Mouse (Mus musculus) v-Abl transformed pro-B cells (cell line): ENCODE data around the gene Noct.
"Not testable (repeated sequence)": the region's sequence is repeated elsewhere in the genome, so short reads cannot be mapped to it uniquely, and the experiment has no call there.

ENCODE experiments used
- in situ Hi-C, 2 experiments: fragments of 400-800 bp; cut with MboI; formaldehyde crosslinking; loops; one replicate each; pipeline ENCODE4 v1.15.1; 2025; ENCODE audit not compliant: unreplicated experiment in 2 of 2

Gene Noct

DNA sequence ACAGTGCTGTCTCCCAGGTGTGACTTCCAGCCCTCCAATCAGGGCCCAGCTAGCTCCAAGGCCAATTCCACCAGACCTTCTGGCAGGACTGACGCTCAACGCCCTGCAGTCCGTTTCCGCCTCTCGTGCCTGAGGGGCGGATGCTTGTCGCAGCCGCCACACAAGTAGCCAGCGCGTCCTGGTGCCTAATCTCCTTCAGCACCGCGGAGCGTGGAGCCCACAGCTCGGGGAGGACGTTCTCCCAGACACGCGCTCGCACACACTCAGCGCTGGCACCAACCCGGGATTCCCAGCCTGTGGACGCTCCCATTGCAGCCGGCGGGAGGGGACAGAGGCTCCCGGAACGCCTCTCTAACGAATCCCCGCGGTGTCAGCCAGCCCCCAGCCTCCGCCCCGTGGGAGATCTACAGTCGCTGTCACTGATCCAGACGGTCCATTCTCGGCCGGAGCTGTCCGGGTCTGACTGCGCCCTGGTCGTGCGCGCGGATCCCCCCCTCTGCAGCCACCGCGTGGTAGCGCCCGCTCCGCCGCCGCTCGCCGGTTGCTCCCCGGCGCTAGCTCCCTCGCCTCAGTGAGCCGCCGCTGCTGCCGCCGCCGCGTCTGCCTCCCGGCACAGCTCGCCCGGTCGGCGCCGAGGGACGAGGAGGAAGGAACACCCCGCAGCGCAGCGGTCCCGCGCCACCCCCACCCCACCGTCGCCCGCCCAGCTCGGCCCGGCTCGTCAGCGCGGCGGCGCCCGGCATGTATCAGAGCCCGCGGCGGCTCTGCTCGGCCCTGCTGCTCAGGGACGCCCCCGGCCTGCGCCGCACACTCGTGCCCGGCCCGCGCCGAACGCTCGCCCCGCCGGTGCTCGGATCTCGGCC is at the start of gene Noct:
Gene Noct (plus strand): TSS at position 85 of the 863 bp plus-strand sequence.
- in situ Hi-C loops = loop anchor here in 1 of 2 experiments (25.0 kb wide), 2 partner anchors 413 to 1013 kb away; no protein-coding TSS in a partner anchor

DNA sequence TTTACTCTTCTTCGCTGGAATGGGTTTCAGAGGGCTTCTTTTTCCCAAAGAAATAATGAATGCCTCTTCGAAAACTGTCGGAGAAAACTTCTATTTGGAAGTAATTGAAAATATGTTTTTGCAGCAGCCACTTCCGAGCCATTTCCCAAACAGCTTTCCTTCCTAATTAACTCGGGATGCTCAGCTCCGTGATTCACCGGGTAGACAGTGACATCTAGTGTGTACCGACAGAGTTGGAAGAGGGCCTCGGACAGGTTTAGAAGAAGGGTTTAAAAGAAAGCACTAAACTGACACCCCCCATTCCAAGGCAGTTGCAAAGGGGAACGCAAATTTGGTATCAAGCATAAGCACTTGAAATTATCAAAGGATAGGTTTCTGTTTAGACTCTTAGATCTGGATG is 46.1 kb upstream of the Noct start:
- in situ Hi-C loops = no loop called here

DNA sequence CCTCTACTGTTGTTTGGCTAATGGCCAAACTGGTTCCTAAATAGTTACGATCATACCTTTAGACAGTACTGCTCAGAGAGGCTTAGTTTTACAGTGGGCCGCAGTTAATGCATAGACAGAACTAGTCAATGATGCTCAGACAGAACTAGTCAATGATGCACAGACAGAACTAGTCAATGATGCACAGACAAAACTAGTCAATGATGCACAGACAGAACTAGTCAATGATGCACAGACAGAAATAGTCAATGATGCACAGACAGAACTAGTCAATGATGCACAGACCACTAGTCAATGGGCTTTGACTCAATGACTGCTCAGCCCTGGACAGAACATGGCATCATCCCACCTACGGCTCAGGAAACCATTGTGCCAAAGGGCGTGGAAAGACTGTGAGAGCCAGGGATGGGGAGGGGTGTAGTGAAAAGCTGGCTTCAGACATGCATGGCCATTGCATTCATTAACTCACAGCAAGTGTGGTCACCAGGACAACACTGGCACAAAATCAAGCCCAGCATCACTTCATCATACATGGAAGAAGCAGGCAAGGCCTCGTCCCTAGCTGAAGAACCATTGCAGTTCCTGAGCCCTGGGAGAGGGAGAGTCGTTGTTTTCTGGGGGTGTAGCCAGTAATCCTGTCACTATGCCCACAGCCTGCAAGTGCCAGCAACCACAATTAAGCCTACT is 44.6 kb upstream of the Noct start:
- in situ Hi-C loops = no loop called here

DNA sequence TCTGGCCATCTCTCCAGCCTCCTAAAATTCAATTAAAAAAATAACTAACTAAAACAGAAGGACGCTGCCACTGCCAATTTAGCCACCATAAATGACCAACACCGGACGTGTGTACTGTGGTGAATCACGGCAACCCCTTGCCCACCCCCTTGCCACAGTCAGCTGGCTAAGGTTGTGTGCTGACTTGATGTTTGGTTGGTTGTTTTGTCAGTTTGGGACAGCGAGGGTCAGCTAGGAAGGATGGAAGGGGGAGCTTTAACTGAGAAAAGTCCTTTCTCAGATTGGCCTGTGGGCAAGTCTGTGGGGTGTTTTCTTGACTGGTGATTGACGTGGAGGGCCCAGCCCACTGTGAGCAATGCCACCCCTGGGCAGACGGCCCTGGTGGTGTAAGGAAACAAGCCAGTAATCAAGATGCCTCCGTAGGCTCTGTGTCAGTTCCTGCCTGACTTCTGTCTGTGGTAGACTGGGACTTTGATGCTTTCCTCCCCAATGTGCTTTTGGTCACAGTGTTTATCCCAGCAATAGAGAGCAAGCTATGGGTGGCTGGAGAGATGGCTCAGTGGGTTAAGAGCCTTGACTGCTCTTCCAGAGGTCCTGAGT is 43.8 kb upstream of the Noct start:
- in situ Hi-C loops = no loop called here

DNA sequence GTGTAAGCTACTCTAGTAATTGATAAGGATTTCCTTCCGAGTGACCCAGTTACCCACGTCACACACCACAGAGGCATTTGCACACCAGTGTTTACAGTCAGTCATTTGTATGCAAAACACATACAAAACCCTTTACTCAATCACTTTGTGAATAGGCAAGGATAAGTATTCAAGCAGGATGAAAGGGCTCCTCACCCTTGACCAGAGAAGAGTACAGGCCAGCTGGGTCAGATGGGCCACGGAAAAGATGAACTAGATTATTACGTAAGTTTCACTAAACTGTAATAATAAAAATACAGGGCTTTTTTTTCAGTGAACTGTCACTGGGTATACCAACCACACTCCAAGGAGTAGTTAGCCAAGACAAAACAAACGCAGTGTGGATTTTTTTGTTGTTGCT is 41.8 kb upstream of the Noct start:
- in situ Hi-C loops = no loop called here

DNA sequence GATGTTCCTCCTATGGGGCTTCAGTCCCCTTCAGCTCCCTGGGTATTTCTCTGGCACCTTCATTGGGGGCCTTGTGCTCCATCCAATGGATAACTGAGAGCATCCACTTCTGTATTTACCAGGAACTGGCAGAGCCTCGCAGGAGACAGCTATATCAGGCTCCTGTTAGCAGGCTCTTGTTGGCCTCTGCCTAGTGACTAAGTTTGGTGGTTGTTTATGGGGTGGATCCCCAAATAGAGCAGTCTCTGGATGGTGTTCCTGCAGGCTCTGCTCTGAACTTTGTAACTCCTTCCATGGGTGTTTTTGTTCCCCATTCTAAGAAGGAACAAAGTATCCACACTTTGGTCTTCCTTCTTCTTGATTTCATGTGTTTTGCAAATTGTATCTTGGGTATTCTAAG is 40.7 kb upstream of the Noct start:
- in situ Hi-C loops = not testable (repeated sequence)

DNA sequence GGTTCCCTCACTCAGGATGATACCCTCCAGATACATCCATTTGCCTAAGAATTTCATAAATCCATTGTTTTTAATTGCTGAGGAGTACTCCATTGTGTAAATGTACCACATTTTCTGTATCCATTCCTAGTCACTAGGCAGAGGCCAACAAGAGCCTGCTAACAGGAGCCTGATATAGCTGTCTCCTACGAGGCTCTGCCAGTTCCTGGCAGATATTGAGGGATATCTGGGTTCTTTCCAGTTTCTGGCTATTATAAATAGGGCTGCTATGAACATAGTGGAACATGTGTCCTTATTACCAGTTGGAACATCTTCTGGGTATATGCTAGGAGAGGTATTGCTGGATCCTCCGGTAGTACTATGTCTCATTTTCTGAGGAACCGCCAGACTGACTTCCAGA is 40.3 kb upstream of the Noct start:
- in situ Hi-C loops = not testable (repeated sequence)

DNA sequence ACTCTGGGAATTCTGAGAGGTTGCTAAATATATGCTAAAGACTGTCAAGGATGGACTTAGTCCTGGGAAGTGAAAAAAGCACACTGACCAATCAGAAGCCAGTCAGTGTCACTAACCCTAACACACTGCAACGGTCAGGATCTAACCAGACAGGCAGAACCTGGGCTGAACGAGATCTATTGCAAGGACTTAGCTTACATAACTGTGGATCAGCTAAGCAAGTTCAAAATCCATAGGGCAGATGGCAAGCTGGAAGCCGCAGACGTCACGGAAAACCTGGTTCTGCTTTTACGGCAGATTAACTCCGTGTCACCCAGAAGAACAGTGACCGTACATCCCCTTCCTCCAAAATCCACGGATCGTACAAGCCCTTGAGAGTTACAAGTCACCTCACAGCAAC is 39.5 kb upstream of the Noct start:
- in situ Hi-C loops = no loop called here

DNA sequence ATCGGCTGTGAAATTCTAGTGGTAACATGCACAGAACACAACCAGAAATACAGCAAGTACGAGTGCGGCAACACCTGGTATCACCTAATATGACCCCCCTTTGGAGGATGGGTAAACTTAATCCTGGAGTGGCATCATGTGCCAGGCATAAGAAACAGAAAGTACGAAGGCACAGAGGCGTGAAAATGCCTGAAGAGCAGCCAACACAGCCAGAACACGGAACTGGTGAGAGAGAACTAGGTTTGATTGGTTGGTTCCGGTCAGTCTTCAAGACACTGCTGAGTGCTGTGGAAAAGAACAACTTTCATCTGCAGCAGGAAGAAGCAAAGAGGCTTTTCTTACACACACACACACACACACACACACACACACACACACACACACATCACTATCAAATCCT is 38.8 kb upstream of the Noct start:
- in situ Hi-C loops = no loop called here

DNA sequence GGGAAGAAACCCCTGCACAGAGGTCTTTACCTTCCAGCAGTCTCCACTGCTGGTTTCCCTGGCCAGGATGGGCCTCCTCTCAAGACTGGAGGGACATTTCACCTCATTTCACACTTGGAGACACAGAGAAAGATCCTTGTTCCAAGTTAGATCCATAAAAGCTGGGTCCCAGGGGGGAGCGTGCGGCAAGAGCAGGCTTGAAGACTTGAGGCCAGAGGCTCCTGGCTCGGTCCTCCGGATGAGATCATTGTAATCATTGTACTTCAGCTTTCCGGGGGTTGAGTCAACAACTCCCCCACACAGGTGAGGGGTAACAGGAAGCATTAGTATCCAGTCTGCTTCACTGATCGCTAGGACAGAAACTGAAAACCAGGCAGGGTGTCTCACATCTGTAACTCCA is 30.2 kb upstream of the Noct start:
- in situ Hi-C loops = no loop called here

DNA sequence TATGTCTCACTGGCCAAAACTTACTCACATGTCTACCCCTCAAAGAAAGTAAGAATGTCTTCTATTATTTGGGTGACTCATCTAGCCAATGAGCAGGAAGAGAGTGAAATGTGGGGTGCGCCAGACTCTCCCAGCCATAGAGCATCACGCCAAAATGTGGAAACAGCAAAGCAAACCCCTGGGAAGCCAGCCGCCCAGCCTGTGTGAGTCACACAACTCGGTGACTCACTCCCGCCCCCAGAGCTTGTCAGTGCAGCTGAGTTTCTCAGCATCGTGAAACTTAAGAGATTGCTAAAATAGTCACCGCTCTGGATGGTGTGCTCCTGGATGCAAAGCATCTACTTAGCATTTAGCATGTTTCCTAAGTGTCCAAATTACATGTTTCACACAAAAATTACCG is 28.9 kb upstream of the Noct start:
- in situ Hi-C loops = no loop called here

DNA sequence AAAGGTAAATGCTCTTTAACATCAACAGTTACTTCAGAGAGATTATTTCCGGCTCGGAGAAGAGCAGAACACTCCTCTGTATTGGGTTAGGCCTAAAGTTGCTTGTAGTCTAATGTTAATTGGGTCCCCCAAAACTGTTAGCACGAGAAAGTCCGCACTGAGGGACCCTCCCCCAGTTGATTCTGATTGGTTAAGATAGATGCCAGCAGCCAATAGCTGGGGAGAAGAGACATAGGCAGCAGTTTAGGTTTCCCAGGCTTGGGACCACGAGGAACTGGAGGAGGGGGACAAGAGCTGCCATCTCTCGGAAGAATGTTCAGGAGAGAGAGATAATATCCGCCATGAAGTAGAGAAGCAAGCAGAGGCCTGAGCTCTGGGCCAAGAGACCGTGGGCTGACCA is 28.5 kb upstream of the Noct start:
- in situ Hi-C loops = no loop called here

DNA sequence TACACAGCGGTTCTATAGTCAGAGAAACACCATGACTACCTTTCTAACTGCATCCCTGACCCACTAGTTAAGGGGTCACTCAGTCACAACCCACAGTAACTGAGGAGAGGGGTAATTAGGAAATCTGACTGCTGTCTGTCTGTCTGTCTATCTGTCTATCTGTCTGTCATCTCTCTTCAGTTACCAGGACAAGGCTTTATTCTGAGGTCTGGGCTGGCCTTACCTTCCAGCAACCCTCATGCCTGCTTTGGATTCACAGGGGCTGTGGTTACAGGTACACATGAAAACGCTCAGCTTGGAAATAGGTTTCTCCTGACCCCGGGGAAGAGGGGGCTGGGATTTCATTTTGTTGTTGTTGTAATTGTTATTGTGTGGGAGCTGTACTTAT is 27.5 kb upstream of the Noct start:
- in situ Hi-C loops = no loop called here

DNA sequence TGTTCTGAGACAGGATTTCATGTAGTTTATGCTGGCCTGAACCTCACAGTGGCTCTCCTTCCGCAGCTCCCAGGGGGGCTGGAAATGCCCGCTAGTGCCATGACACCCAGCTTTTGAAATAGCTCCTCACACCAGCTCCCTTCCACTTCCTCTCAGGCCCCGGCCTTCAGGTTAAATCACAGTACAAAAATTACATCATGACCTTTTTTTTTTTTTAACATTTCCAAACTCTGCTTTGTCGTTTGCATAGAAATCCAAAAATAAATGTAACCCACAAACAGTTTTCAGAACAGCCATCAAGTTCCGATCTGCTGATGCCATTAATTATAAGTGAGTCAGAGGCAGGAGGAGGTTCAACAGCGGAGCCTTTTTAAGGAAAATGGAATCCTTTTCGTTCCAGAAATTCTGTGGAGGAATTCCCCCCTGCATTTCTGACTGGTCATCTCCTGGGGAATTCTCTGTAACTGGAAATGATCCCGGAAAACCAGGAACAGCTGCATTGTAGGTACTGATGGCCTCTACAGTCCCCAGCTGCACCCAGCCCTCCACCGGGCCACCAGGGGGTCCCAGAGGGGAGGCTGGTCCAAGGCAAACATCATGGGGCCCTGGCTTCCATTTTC is 27.0 kb upstream of the Noct start:
- in situ Hi-C loops = no loop called here

DNA sequence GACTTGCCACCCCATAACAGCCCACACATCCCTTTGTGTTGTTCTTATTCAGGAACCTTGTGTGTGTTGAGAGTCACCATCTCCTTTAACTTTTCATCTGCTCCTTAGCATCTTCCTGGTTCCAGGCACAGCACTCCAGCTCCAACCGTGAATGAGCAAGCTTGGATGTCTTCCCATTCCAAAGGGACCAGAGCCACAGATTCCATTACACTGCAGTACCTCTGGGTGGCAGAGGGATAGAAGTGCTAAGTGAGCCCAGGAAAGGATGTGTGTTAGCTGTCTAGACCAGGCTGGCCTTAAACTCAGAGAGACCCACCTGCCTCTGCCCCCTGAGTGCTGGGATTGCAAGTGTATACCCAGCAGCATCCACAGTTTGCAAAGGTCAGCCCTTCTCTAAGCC is 26.0 kb upstream of the Noct start:
- in situ Hi-C loops = no loop called here

DNA sequence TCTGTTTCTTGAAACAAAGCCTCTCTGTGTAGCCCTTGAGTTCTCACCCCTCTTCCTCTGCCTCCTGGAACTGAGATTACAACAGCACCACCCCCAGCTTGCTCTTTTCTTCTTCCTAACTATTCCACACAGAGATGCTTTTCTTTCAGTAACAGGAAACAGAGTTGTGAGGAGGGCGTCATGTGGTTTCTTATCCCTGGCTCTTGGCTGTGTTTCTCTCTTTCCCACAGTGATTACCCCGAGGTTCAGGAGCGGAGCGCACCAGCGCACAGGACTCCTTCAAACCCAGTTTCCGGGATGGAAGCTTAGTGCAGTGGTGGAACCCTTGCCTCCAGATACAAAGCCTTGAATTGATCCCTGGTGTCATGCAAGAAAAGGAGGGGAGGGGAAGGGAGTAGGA is 25.1 kb upstream of the Noct start:
- in situ Hi-C loops = no loop called here

DNA sequence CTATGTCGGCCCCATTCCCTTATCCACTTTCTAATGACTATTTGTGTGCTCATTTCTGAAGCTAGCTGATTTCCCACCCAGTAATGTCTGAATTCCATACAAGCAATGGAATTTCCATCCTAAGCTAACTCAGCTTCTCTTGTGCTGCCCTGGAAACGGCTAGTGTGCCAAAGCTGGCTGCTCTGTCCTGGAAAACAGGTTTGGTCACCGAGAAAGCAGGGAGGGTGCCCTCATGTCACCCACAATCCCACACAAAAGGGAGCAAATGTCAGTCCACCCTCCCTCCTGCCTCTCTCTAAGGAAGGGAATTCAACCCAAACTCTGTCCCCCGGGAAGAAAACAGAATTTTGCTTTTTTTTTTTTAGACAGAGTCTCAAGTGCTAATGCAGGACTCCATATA is 23.9 kb upstream of the Noct start:
- in situ Hi-C loops = no loop called here

DNA sequence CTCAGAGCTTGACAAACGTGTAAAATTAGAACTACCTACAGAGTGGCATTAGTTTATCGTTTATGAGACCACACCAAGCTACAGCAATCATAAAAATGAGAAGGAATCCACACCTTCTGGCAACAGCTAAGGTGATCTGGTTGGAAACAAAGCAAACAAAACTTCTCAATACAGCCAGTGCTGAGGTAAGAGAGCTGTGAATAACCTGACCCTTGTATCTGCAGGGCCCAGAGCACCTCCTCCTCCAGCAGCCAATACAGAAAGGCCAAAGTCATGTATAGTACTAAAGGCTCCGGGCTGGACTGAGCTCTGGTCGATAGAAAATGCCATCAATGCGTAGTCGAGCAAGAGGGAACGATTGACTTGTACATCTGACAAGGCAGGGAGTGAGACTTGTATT is 23.4 kb upstream of the Noct start:
- in situ Hi-C loops = no loop called here

DNA sequence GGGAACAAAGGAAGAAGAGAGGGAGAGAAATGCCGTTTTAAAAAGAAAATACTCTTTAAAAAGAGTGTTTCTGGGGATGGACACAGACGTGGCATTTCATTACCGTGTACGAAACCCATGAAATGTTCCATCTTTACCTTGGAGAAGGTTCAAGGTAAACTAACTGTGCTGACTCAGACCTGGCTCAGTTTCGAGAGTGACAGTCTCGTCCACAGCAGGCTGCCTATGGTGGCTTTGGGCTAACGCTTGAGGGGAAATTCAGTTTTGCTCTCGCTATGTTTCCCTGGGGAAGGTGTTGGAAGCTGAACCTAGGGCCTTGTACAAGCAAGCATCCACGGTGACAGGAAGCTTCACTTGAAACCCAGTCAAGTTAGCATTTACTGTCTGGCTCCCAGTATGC is 22.3 kb upstream of the Noct start:
- in situ Hi-C loops = no loop called here

DNA sequence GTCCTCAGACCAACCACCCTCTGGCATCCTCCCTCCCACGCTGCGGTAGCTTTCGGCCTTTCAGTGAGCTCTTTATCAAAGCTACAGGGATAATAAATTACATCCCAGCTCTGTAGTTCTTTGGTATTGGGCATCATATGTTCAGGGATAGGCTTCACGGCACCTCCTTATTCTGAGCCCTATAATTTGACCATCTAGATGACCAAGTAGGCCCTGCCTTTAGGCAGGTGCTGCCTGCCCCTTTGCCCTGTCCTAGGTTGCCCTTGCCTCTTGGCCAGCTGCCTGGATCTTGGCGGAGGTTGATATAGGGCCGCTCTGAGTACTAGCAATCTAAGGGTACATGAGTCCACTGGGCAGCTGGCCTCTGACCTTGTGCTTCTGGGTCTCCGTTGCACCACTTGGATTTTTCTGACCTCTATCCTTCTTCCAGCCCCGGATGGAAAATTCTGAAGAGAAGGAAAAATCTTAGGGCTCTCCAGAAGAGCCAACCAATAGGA is 21.7 kb upstream of the Noct start:
- in situ Hi-C loops = no loop called here

DNA sequence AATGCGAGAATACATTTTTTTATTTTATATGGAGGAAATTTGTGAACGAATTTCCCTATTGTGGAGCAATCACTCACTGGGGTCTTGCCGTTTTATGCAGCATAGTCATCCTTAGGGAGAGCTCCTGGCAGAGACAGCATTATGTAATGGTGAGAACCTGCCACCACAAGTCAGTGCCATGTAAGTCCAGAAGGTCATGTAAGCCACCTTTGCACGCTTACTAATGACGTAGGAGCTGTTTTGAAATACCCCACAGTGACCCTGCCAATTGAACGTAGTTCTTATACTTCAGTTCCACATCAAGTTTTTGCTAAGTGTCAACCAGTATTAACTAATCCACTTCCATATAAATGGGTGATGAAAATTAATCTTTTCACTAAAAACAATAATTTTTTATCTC is 20.3 kb upstream of the Noct start:
- in situ Hi-C loops = no loop called here
